Mouse (Mus musculus) heart, postnatal 14 days (tissue): ENCODE measurements around the gene Mgea5. TPM values are rescaled to one million over a fixed set of nuclear protein-coding genes. Genes with fewer than 3 reads are reported as not detected.
A peak's percentile ranks its signal among the peaks of the same experiment; 100 is the strongest.

Experiments
- DNase-seq, 2 experiments: peaks; one replicate each; pipeline ENCODE4 v3.0.0; 2021 to 2022
- intact Hi-C: fragments of 180-260 bp; cut with DNase I; formaldehyde crosslinking; loops from one replicate; pipeline ENCODE4 v1.15.1; 2025
- total RNA-seq, 2 experiments: library from RNA; stranded (reverse); gene quantifications; 2 replicates each; pipeline ENCODE4 v1.2.3; 2021

Gene Mgea5
- total RNA-seq, 2 experiments from 2014 or later: 65.7 TPM

DNA sequence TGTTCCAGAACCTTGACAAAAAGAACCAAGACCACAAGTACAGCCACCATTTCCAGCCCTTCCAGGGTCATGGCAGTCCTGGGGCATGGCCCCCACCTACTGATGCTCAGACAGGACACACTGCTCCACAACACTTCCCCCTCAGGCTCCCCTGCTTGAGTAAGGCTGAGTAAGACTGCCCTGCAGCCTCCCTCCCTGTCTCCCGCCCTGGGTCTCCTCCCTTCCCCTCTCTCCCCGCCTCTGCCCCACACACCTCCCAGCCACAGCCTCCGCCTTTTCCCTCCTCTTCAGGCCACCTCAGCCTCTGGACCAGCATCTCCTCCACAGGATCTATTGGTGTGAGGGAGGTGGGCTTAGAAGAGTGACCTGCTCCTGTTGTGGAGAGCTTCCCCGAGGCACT lies 19.8 kb upstream of the Mgea5 start:
- intact Hi-C loops: no loop called here

DNA sequence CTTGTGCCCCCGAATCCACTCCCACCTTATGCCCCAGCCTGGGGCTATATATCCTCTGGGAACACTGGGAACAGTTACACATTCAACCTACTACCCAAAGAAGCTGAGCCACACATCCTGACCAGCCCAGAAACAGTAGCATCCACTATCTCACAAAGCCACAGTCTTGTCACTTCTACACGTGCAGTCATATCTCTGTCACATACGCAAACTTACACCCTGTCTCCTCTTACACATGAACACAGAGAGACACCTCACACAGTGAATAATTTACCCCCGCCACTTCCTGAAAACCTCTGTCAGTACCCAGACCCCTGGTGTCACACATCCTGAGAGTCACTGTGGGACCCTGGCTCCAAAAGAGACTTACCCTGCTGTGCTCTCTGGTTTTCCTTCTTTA lies 19.1 kb upstream of the Mgea5 start:
- no peak for DNase-seq
- intact Hi-C loops: no loop called here

More for the DNA sequence above, 19.8 kb upstream of the Mgea5 start:
- DNase-seq: no peak

DNA sequence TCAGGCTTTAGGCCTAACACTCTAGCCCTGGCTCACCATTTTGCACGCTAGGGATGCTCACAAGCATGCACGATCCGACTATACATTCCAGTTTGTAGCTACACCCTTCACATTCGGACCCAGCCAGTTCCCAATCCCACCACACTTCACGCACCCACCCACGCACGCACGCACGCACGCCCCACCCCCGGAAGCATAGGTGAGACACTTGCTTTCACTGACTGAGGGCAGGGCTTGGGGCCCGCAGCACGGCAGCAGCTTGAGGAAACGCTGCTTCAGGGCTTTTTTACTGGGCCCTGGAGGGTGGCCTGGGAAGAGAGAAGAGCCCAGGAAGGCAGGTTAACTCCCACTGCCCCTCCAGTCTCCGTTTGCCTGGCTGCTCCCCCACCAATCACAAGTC lies 13.2 kb upstream of the Mgea5 start:
- DNase-seq: no peak
- intact Hi-C loops: no loop called here

DNA sequence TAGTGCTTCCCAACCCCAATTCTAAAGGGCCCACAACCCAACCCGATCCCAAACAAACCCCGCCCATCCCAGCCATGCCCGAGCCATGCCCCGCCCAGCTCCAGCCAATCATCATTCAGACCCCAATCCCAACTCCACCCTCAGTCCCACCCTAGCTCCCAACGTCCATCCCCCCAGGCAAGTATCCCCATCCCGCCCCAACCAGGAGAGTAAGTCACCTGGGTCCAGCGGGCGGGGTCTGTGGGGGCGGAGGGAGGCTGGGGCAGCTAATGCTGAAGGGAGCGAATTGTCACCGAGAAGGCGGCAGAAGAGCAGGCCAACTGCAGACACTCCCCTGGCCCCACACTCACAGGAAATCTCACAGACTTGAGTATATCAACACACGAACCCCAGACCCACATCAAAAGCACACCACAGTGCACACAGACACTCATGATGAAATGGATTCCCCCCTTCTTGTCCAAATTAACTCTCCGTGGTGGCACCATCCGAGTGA lies 12.5 kb upstream of the Mgea5 start:
- no peak for DNase-seq
- intact Hi-C loops: no loop called here

- intact Hi-C loops: no loop called here
- DNase-seq: no peak
These were observed 11.8 kb upstream of the Mgea5 start for GRCm38 (mm10) chr19:45795406-45795944.

DNA sequence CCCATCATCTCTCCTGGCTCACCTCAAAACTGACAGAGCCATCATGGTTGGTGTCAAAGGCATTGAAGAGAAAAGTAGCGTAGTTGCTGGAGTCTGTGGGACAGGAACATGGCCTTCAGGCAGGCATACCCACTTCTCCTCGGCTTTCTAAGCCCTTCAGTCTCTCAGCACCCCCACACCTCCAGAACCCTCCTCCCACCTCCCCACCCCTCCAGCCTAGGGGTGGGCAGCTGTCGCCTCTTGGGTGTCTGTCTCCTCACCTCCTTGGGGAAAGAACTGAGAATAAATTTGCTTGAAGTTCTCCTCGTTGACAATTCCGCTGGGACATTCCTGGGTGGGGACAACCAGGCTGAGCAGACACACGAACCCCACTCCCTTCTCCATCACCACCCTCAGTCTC lies 11.1 kb upstream of the Mgea5 start:
- no peak for DNase-seq
- intact Hi-C loops: no loop called here

DNA sequence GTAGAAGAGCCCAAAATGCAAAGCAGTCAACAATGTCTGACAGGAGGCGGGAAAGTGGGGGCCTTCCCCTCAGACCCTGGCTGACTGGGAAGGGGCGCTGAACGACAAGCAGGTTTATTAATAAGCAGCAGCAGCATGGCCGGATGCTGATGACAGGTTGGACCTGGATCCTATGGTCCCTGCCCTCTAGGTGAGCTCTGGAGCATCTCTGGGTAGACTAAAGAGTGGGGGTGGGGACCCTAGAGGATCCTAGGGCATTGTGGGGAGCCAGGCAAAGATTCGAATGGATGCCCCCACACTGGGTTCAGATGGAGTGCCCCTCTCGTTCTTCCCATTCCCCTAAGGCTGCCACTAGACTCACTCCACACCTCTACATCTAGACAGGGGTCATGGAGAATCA lies 8.8 kb upstream of the Mgea5 start:
- intact Hi-C loops: no loop called here
- no peak for DNase-seq

DNA sequence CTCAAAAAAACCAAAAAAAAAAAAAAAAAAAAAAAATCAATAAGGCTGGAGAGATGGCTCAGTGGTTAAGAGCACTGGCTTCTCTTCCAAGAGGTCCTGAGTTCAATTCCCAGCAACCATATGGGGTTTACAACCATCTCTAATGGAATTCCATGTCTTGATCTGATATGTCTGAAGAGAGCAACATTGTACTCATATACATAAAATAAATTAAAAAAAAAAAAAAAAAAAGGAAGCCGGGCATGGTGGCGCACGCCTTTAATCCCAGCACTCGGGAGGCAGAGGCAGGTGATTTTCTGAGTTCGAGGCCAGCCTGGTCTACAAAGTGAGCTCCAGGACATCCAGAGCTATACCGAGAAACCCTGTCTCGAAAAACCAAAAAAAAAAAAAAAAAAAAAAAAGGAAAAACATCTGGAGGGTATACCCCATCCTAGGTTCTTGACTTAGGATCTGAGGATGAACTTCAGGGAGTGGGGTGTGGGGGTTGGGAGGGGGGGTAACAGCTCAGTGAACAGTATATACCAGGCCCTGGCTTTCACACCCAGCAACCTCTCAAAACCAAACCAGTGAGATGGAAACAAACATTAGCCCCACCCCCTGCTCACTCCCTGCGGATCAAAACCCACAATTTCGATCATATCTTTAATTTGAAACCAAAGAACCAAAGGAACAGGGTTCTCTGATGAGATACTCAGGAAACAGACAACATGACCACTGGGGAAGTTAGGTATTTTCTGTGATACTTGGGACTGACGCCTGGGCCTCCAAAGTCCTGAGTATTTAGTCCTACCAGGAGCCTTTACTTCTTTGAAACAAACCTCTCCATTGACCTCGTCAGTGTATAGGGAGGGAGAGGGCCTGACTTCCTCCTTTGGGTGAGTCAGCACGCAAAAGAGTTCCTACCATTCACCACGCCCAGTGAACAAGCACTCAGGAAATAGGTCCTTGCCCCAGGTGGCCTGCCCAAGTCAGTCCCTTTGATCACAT lies 6.5 kb upstream of the Mgea5 start:
- DNase-seq: no peak

DNA sequence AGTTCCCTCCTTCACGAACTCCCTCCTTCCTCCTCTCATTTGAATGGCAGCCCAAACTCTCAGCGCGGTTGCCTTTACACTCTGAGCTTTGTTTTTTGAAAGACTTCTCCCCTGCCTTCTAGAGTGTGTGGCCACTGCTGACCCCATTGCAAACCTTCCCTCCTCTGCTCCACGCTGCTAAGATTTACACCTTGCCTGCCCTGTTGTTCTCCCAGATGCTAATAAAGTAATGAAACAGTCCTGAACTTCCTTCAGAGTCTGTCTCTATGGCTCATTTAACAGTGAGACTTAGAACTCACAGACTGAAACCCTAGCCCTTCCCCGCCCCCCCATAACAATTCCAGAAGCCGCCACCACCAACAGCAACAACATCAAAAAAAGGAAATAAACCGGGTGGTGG lies 5.7 kb upstream of the Mgea5 start:
- DNase-seq: no peak
- intact Hi-C loops: no loop called here

More for the DNA sequence above, 6.5 kb upstream of the Mgea5 start:
- intact Hi-C loops: no loop called here

GRCm38 (mm10) chr19:45788337-45788736 lies 4.7 kb upstream of the Mgea5 start:
- intact Hi-C loops: no loop called here
- no peak for DNase-seq

- intact Hi-C loops: no loop called here
- no peak for DNase-seq
These were observed 3.8 kb upstream of the Mgea5 start for GRCm38 (mm10) chr19:45787450-45787849.

DNA sequence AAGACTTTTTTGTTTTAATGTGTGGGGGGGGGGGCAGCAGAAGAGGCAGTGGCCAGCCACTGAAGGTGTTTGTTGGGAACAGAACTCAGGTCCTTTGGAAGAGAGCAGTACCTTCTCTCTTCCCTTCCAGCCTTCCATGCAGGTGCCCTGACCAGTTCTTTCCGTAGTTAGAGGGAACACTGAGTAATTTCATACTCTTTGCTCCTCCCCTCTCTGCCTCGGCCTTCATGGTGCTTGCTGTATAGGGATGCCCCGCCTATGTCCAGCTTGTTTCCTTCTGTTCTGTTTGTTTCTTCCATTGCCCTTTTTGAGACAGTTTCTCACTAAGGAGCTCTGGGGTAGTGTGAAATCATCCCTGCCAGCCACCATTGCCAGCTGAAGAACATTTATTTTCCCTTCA lies 1.8 kb upstream of the Mgea5 start:
- no peak for DNase-seq
- intact Hi-C loops: no loop called here

GRCm38 (mm10) chr19:45783933-45784576 lies 418 bp upstream of the Mgea5 start:
- intact Hi-C loops: loop anchor here (2.0 kb wide), 1 partner anchor 35 kb away; the partner anchor contains the start of gene Npm3
- no peak for DNase-seq

DNA sequence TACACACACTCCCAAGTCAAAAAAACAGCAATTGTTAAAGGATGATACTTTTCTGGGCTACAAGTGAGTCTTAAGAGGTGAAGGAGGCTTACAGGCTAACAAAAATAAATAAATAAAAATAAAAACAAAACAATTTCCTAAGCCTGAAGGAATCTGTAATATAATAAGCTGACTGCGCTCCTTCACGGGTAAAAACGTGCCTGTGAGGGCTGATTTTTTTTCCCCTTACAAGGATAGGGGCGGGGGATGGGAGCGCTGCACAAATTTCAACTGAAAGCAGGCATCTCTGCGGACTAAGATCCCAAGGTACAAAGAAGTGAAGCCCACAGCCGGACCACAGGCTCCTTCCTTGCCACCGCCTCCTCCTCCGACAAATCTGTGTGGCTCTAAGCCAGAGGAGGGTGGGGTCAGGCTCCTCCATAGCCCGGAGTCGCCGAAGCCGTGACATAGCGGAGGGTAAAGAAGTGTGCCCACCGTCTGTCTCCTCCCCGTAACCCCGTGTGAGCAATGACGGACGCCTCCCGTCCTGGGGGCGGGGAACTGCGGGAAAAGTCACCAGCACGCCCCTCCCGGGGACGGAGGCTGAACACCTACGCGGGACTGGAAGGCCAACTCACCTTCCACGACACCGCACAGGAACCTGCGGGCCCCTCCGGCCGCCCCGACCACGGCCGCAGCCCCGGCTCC lies 1.2 kb downstream of the Mgea5 start:
- intact Hi-C loops: loop anchor here (2.0 kb wide), 1 partner anchor 34 kb away; the partner anchor contains the start of gene Npm3
- DNase-seq: peak; percentile 71 to 81

- intact Hi-C loops: loop anchor here (2.0 kb wide), 1 partner anchor 33 kb away; the partner anchor contains the start of gene Npm3
- no peak for DNase-seq
These were observed 2.0 kb downstream of the Mgea5 start for GRCm38 (mm10) chr19:45781676-45782075.

- intact Hi-C loops: no loop called here
- DNase-seq: no peak
These were observed 3.2 kb downstream of the Mgea5 start for GRCm38 (mm10) chr19:45780350-45780915.

DNA sequence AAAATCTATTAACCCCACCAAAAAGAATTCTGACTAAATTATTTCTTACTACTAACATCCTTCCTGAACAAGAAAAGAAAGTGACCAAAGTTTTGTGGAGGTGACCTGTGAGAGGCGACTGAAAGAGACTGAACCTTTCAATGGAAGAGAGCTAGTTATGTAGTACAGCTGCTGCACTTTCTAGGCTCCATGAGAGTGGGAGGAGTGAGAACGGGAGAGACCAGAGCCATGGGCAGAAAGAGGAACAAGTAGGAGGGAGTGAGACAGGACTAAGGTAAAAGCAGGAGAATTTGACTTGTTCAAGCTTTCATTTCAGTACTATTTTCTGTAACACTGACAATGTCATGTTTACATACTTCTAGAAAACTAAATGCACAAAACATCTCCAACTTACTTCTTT lies 8.2 kb downstream of the Mgea5 start:
- intact Hi-C loops: no loop called here
- no peak for DNase-seq

DNA sequence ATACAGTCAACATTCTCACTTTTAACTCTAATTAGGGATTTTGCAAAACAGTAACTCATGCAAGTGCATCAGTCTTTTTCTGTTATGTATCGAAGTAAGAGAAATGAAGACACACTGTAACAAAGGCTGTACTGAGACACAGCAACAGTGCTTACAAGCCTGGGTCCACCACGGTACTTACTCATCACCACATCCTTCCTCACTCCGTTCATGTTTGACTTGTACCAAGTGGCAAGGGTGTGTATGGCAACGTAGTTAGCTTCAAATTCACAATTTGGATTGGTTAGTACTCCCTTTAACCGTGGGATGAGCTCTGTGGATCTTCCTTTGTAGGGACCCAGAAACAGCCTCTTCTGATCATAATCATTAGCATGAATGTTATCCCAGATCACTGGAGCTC lies 12.1 kb downstream of the Mgea5 start:
- intact Hi-C loops: no loop called here
- DNase-seq: no peak

DNA sequence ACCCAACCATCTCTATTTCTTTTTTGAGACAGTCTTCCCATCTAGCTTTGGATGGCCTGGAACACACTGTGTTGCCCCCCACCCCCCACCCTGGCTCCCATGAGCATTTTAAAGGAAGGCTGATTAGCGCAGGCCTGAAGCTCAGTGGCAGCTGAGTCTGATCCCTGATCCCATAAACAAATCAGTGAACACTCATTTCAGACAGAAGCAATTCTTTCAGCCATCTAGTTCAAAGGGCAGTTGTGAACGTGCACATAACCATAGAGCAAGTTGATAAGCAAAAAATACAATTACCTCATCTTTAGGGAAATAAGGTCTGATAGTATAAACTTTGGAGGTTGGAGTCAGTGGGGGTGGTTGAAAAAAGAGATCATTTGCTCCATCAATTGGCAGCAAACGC lies 22.8 kb downstream of the Mgea5 start:
- DNase-seq: no peak
- intact Hi-C loops: no loop called here

DNA sequence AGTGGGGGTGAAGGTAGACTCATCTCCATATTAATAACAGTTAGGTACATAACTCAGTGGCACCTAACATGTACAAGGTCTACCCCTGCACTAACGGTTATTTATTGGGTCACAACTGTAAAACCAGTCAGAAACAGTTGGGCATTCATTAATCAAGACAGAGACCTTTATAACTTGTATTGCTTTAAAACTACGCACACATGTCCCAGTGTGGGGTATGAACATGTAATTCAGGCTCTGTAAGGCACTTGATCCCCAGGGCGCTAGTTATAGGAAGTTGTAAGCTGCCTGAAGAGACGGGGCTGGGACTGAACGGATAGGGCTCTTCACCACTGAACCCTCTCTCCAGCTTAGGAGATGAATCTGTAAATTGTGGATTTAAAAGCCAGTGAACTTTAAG lies 25.0 kb downstream of the Mgea5 start:
- DNase-seq: no peak
- intact Hi-C loops: no loop called here
